Mouse (Mus musculus) bone marrow, adult 2 months (tissue): ENCODE data around the gene Pros1. TPM values are rescaled to one million over a fixed set of nuclear protein-coding genes. Genes with fewer than 3 reads are reported as not detected.
A peak's percentile ranks its signal among the peaks of the same experiment; 100 is the strongest.

ENCODE experiments used
- H3K27ac ChIP-seq: fragments of 200-500 bp; 2 replicates; pipeline ENCODE4 v1.5.1; 2012; ENCODE audit warnings: low read depth, mild to moderate bottlenecking, control low read depth, inconsistent platforms, low read length; ENCODE audit not compliant: control insufficient read depth, poor library complexity, insufficient read depth
- H3K4me1 ChIP-seq: fragments of 200-500 bp; 2 replicates; pipeline ENCODE4 v1.6.1; 2011; ENCODE audit warnings: low read length; ENCODE audit not compliant: control insufficient read depth, insufficient read depth
- H3K4me3 ChIP-seq: fragments of 200-500 bp; replicated peaks from 2 replicates; pipeline ENCODE3; 2011; ENCODE audit warnings: mild to moderate bottlenecking, low read depth, low read length, control low read depth; ENCODE audit not compliant: control insufficient read depth
- CTCF ChIP-seq: fragments of 200-500 bp; IDR thresholded peaks from 2 replicates; pipeline ENCODE4 v1.5.1; 2011; ENCODE audit warnings: low read length, control low read depth; ENCODE audit not compliant: control insufficient read depth, insufficient read depth
- POLR2A ChIP-seq: fragments of 200-500 bp; IDR thresholded peaks from 2 replicates; pipeline ENCODE4 v1.6.1; 2011; ENCODE audit warnings: low read depth, mild to moderate bottlenecking, control low read depth, low read length, borderline replicate concordance; ENCODE audit not compliant: control insufficient read depth
- WGBS: fragments of 180-500 bp; shearing (Covaris S2); methylation state at CpG from one replicate; pipeline ENCODE4 v1.1.7; 2018; 5-methylcytosine and 5-hydroxymethylcytosine counted together
- polyA plus RNA-seq: library from polyadenylated mRNA; stranded (reverse); fragments of >200 nt; gene quantifications from 2 replicates; pipeline ENCODE4 v1.2.4, GENCODE M21; 2011; ENCODE audit warnings: low replicate concordance; ENCODE audit not compliant: missing spikeins, insufficient read depth, insufficient read length

The Pros1 gene
- polyA plus RNA-seq, 1 experiment = 8.6 TPM

DNA sequence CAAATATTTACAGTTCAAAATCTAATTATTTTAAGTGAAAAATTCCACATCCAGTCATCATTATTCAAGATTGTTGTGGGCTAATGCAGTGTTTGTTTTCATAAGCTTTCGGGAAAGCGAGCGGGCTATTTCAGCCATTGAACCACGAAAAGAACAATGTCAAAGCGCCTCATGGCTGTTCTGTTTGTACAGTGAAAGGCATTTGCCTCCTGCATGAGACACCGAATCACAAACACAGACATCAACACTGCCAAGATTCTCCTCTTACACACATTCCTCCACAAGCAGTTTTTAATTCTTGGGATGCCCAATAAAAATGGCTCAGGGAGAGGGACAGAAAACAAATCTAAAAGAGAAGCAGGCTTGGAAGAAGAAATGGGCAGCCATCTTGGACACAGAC lies 20.0 kb downstream of the Pros1 start:
- no peak for TF ChIP-seq POLR2A
- TF ChIP-seq CTCF = no peak
- no peaks in the 10 kb centered on the region for H3K4me1 ChIP-seq
- H3K4me3 ChIP-seq = no peak overlapping the region
- 77% methylated on average over 6 of the region's 6 CpGs for WGBS
- H3K27ac ChIP-seq = no peak overlapping the region

GRCm38 (mm10) chr16:62895824-62896223 lies 41.7 kb downstream of the Pros1 start:
- WGBS = 23% methylated on average over 3 of the region's 3 CpGs
- Histone ChIP-seq H3K4me1 (no peaks in the 10 kb centered on the region), H3K4me3 (no peak overlapping the region), H3K27ac (no peak overlapping the region)
- TF ChIP-seq CTCF (no peak), POLR2A (no peak)

- Histone ChIP-seq H3K27ac (no peak overlapping the region), H3K4me3 (no peak overlapping the region), H3K4me1 (no peaks in the 10 kb centered on the region)
- TF ChIP-seq POLR2A (no peak), CTCF (no peak)
- 63% methylated on average over 1 of the region's 1 CpGs for WGBS
These were observed 57.3 kb downstream of the Pros1 start for GRCm38 (mm10) chr16:62911364-62911763.

DNA sequence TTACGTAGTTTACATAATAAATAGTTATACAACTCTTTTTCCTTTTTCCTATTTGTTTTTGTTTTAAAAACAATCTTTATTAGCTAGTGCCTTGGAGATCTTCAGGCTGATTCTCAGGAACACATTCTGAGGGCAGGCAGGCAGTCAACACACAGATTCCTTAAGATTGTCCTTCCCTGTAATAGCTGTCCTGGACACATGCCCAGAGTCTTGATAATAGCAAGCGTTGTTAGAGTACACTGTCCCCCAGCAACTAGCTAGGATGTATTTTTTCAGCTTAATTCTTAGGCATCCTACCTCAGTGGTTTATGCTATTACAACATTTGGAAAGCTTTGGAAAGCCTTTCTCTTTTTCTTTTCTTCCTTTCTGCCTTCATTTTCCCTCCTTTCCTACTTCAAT lies 58.1 kb downstream of the Pros1 start:
- WGBS = 82% methylated on average over 2 of the region's 2 CpGs

GRCm38 (mm10) chr16:62915530-62915929 lies 61.4 kb downstream of the Pros1 start:
- H3K4me3 ChIP-seq = no peak overlapping the region
- WGBS = 62% methylated on average over 5 of the region's 5 CpGs
- H3K4me1 ChIP-seq = no peaks in the 10 kb centered on the region
- H3K27ac ChIP-seq = no peak overlapping the region
- TF ChIP-seq POLR2A (no peak), CTCF (no peak)

More for the DNA sequence above, 58.1 kb downstream of the Pros1 start:
- Histone ChIP-seq H3K27ac (no peak overlapping the region), H3K4me1 (no peaks in the 10 kb centered on the region), H3K4me3 (no peak overlapping the region)
- no peak for TF ChIP-seq POLR2A
- TF ChIP-seq CTCF = no peak

- 72% methylated on average over 8 of the region's 8 CpGs for WGBS
- H3K4me3 ChIP-seq = no peak overlapping the region
- TF ChIP-seq POLR2A (no peak), CTCF (no peak)
These were observed 68.1 kb downstream of the Pros1 start for GRCm38 (mm10) chr16:62922245-62922644.

DNA sequence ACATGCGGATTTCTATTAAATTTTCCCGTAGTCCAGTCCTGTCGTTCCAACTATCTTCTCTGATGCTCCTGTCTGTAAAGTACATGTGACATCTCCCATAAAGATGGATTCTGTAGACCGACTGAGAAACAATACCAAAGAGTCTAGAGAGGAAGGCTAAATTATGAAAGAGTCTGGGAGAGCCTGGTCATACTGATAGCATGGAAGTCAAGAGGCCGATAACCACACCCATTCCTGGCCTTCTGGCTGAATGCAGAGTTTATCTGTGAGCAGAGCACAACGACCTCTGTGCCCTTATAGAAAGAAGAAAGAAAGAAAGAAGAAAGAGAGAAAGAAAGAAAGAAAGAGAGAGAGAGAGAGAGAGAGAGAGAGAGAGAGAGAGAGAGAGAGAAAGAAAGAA lies 77.2 kb downstream of the Pros1 start:
- WGBS = 74% methylated on average over 6 of the region's 6 CpGs
- H3K27ac ChIP-seq = no peak overlapping the region
- H3K4me1 ChIP-seq = no peaks in the 10 kb centered on the region

More at GRCm38 (mm10) chr16:62922245-62922644, 68.1 kb downstream of the Pros1 start:
- Histone ChIP-seq H3K4me1 (no peaks in the 10 kb centered on the region), H3K27ac (no peak overlapping the region)

GRCm38 (mm10) chr16:62936316-62936715 lies 82.2 kb downstream of the Pros1 start:
- TF ChIP-seq POLR2A = no peak
- TF ChIP-seq CTCF = no peak
- no peak overlapping the region for H3K4me3 ChIP-seq
- 75% methylated on average over 11 of the region's 11 CpGs for WGBS
- H3K4me1 ChIP-seq = no peaks in the 10 kb centered on the region
- H3K27ac ChIP-seq = no peak overlapping the region

More for the DNA sequence above, 77.2 kb downstream of the Pros1 start:
- no peak for TF ChIP-seq CTCF
- TF ChIP-seq POLR2A = no peak
- H3K4me3 ChIP-seq = no peak overlapping the region

GRCm38 (mm10) chr16:62940388-62941003 lies 86.4 kb downstream of the Pros1 start:
- TF ChIP-seq POLR2A (no peak), CTCF (peak; percentile 35)
- H3K4me1 ChIP-seq = no peaks in the 10 kb centered on the region
- no peak overlapping the region for H3K27ac ChIP-seq
- H3K4me3 ChIP-seq = no peak overlapping the region
- WGBS = 17% methylated on average over 16 of the region's 16 CpGs
